Mouse (Mus musculus) liver, postnatal 0 days (tissue): ENCODE measurements at regions not wholly inside any gene's neighbourhood (a gene's known extent, or its start where the extent isn't known, plus 50 kb on each side); places are given as distances from the start of the nearest gene placed in this dataset.

Experiments used
- CTCF ChIP-seq: sonication (generic); IDR thresholded peaks from 2 replicates; pipeline ENCODE4 v1.5.1; 2016; ENCODE audit warnings: antibody characterized with exemption, low read depth
- EP300 ChIP-seq: IDR thresholded peaks from 2 replicates; pipeline ENCODE4 v1.6.1; 2016; ENCODE audit warnings: antibody characterized with exemption, low read depth, mild to moderate bottlenecking

GRCm38 (mm10) chr6:31218880-31219279 is 179.7 kb upstream of the Mkln1 start:
- TF ChIP-seq CTCF: no peak
- TF ChIP-seq EP300: no peak
